Mouse (Mus musculus) ES-Bruce4 (cell line): Measurements from ENCODE around the gene Dclk1. TPM values are rescaled to one million over a fixed set of nuclear protein-coding genes. Genes with fewer than 3 reads are reported as not detected.

Experiments
- H3K27ac ChIP-seq: 2 replicates; pipeline ENCODE4 v1.5.1; 2012; ENCODE audit warnings: low read length, inconsistent platforms; ENCODE audit not compliant: insufficient read depth
- H3K27me3 ChIP-seq: 2 replicates; pipeline ENCODE4 v1.6.1; 2012; ENCODE audit warnings: mild to moderate bottlenecking, low read length, inconsistent platforms; ENCODE audit not compliant: control insufficient read depth, poor library complexity, insufficient read depth, severe bottlenecking
- H3K36me3 ChIP-seq: 2 replicates; pipeline ENCODE4 v1.6.1; 2012; ENCODE audit warnings: inconsistent platforms, mild to moderate bottlenecking, low read length, moderate library complexity; ENCODE audit not compliant: control insufficient read depth, poor library complexity, insufficient read depth, severe bottlenecking
- H3K4me1 ChIP-seq: one replicate; pipeline ENCODE4 v1.8.1; 2011; ENCODE audit warnings: low read length; ENCODE audit not compliant: control insufficient read depth, insufficient read depth
- H3K4me3 ChIP-seq: 2 replicates; pipeline ENCODE4 v1.5.1; 2011; ENCODE audit warnings: low read depth, mild to moderate bottlenecking, low read length
- H3K9ac ChIP-seq: 2 replicates; pipeline ENCODE4 v1.6.1; 2012; ENCODE audit warnings: low read depth, mild to moderate bottlenecking, inconsistent platforms; ENCODE audit not compliant: poor library complexity, severe bottlenecking
- H3K9me3 ChIP-seq: replicated peaks from 2 replicates; pipeline ENCODE4 v1.6.1; 2012; ENCODE audit warnings: mild to moderate bottlenecking, low read length, inconsistent platforms; ENCODE audit not compliant: control insufficient read depth, poor library complexity, insufficient read depth, severe bottlenecking
- CTCF ChIP-seq: IDR thresholded peaks from one replicate; pipeline ENCODE4 v1.8.1; 2011; ENCODE audit warnings: low read depth, low read length
- EP300 ChIP-seq: IDR thresholded peaks from 2 replicates; pipeline ENCODE4 v1.6.1; 2011; ENCODE audit warnings: low read depth, low read length; ENCODE audit not compliant: insufficient read depth
- POLR2A ChIP-seq: IDR thresholded peaks from one replicate; pipeline ENCODE4 v1.8.1; 2011; ENCODE audit warnings: low read length; ENCODE audit not compliant: insufficient read depth
- polyA plus RNA-seq: library from polyadenylated mRNA; stranded (reverse); fragments of >200 nt; gene quantifications from 2 replicates; pipeline ENCODE4 v1.2.4, GENCODE M21; 2011; ENCODE audit warnings: low read depth; ENCODE audit not compliant: missing spikeins, insufficient read depth, insufficient read length

The Dclk1 gene
- polyA plus RNA-seq, 1 experiment: 1.3 TPM

DNA sequence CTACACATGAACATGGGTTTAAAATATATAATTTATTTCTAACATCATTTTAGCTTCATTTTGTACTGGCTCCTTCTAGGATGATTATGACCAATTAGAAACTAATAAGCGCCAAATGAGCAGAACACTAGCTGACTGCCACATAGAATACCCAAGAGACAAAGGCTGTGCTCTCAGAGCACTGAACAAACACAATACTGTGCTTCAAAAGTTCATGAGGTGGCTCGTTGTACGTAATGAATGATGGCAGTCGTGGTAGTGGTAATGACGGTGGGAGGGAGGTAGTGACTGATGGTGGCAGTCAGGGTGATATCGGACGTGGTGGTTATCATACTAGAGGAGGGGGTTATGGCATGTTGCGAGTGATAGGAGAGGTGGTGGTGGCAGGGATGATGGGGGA is 125.0 kb downstream of the Dclk1 start:
- Histone ChIP-seq H3K4me3 (no peak overlapping the region), H3K27me3 (no peaks in the 10 kb centered on the region; the same call in 1 of the 2 replicates), H3K9me3 (no peaks in the 10 kb centered on the region), H3K36me3 (no peaks in the 10 kb centered on the region), H3K4me1 (no peaks in the 10 kb centered on the region), H3K27ac (no peak overlapping the region), H3K9ac (no peak overlapping the region)
- no peak for TF ChIP-seq CTCF
- TF ChIP-seq EP300: no peak
- TF ChIP-seq POLR2A: no peak

DNA sequence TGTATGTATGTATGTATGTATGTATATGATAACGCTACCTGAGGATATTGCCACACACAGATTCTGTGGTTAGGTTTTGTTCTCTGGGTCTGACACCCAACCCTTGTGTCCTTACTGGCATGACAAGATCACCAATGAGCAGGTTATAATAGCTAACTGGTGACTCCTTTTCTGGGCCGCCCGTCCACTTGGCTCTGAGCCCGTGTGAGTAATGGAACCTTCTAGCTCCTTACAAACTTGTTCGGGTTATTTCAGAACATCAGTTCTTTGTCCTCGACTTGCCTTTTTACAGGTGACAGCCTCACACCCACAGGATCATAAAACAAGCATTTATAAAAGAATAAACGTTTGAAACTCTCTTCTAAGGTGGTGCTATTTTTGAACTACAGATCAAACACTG is 127.0 kb downstream of the Dclk1 start:
- Histone ChIP-seq H3K27me3 (no peaks in the 10 kb centered on the region; the same call in 1 of the 2 replicates), H3K4me1 (no peaks in the 10 kb centered on the region), H3K36me3 (no peaks in the 10 kb centered on the region), H3K9me3 (no peaks in the 10 kb centered on the region), H3K9ac (no peak overlapping the region), H3K27ac (no peak overlapping the region), H3K4me3 (no peak overlapping the region)
- TF ChIP-seq EP300: no peak
- TF ChIP-seq POLR2A: no peak
- TF ChIP-seq CTCF: no peak

DNA sequence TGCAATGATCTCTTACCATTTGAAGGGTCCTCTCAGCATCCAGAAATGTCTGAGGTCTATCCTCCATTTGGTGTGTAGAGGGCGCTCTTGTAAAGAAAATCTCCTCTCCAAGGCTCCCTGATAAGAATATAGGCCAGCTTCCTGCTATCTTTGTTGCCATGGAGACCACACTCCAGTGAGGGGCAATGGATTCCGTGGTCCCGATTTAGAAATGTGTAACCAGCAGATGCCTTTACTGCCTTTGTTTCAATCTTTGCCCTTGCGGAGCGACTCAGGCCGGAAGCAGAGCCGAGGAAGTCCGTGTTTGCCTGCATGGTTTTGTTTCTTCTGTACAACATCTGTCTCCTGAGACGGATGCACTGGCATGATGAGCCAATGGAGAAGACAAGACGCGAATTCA is 131.5 kb downstream of the Dclk1 start:
- H3K27me3 ChIP-seq: no peaks in the 10 kb centered on the region
- no peak overlapping the region for H3K27ac ChIP-seq
- H3K9ac ChIP-seq: no peak overlapping the region
- no peaks in the 10 kb centered on the region for H3K9me3 ChIP-seq
- H3K36me3 ChIP-seq: no peaks in the 10 kb centered on the region
- H3K4me3 ChIP-seq: no peak overlapping the region
- TF ChIP-seq POLR2A: no peak
- no peak for TF ChIP-seq CTCF
- TF ChIP-seq EP300: no peak
- H3K4me1 ChIP-seq: no peaks in the 10 kb centered on the region

DNA sequence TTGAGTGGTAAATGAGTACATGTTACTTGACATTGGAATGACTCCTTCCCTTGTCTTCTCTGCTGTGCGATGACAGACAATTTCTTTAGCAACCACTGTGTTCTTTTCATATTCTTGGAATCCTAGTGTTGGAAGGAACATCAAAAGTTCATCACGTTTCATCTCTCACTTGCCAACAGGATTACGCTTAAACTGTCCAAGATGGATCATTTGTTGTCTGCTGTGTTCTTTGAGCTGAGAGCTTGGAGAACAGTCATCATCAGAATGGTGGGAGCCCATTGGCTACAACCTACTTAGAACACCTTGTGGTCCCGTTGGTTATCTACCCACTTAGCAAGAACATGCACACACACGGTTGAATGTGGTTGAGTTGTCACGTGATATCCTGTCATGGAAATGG is 136.4 kb downstream of the Dclk1 start:
- Histone ChIP-seq H3K9me3 (no peaks in the 10 kb centered on the region), H3K27ac (no peak overlapping the region), H3K4me3 (no peak overlapping the region), H3K9ac (no peak overlapping the region), H3K36me3 (no peaks in the 10 kb centered on the region), H3K27me3 (no peaks in the 10 kb centered on the region), H3K4me1 (no peaks in the 10 kb centered on the region)
- TF ChIP-seq CTCF (no peak), EP300 (no peak), POLR2A (no peak)

DNA sequence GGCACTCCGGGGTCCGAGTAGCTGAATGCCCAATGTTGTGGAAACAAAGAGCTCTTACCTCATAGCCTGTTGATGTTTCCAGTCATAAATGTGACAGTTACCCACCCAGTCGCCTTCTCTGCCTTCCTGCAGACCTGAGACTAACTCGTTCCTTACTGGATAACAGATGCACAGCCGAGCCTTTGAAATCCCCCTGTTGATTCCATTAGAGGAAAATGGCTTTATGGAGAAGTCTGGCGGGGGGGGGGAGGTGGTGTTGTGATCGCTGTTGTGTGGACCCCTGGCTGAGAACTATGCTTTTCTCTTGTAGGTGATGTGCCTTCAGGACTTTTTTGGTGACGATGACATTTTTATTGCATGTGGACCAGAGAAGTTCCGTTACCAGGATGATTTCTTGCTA is 138.3 kb downstream of the Dclk1 start:
- Histone ChIP-seq H3K4me1 (no peaks in the 10 kb centered on the region), H3K27ac (no peak overlapping the region), H3K36me3 (no peaks in the 10 kb centered on the region), H3K27me3 (no peaks in the 10 kb centered on the region), H3K9me3 (no peaks in the 10 kb centered on the region), H3K4me3 (no peak overlapping the region), H3K9ac (no peak overlapping the region)
- TF ChIP-seq EP300 (no peak), POLR2A (no peak), CTCF (no peak)

DNA sequence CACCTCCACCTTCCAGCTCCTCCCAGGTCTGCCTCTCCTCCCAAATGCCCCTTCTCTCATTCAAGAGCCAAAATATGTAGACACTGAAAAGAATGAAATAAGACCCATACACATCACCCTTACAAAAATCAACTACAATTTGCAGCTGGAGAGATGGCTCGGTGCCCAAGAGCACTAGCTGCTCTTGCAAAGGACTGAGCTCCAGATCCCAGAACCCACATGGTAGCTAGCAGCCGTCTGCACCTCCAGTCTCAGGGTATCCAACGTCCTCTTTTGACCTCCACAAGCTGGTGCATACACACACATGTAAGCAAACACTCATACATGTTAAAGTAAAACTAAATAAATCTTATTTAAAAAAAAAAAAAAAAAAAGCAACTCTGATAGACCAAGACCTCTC is 150.4 kb downstream of the Dclk1 start:
- Histone ChIP-seq H3K9me3 (no peaks in the 10 kb centered on the region), H3K27me3 (no peaks in the 10 kb centered on the region; the same call in 1 of the 2 replicates), H3K27ac (no peak overlapping the region), H3K36me3 (no peaks in the 10 kb centered on the region), H3K4me3 (no peak overlapping the region), H3K9ac (no peak overlapping the region), H3K4me1 (no peaks in the 10 kb centered on the region)
- TF ChIP-seq POLR2A (no peak), CTCF (no peak), EP300 (no peak)
